Mouse (Mus musculus) forebrain, embryonic 14.5 days (tissue): ENCODE measurements at regions not wholly inside any gene's neighbourhood (a gene's known extent, or its start where the extent isn't known, plus 50 kb on each side); places are given as distances from the start of the nearest gene placed in this dataset.
"Not testable (repeated sequence)": the region's sequence is repeated elsewhere in the genome, so short reads cannot be mapped to it uniquely, and the experiment has no call there.

ENCODE experiments used
- ATAC-seq: fragments of 200-750 bp; cut with Nextera tagmentation; 2 replicates; pipeline ENCODE4 v1.8.0; 2017; ENCODE audit warnings: mild to moderate bottlenecking, moderate library complexity
- DNase-seq: peaks from one replicate; pipeline ENCODE4 v3.0.0-alpha.2; 2015; ENCODE audit warnings: low spot score
- H3K27ac ChIP-seq: fragments of 300-500 bp; sonication (generic); 2 replicates; pipeline ENCODE4 v1.5.1; 2014; ENCODE audit warnings: low read depth, mild to moderate bottlenecking, control low read depth, low read length, moderate library complexity
- H3K27me3 ChIP-seq: fragments of 300-500 bp; sonication (generic); replicated peaks from 2 replicates; pipeline ENCODE4 v1.6.1; 2014; ENCODE audit warnings: low read length, control low read depth, mixed read lengths; ENCODE audit not compliant: control insufficient read depth, insufficient read depth
- H3K36me3 ChIP-seq: fragments of 300-500 bp; sonication (generic); 2 replicates; pipeline ENCODE4 v1.6.1; 2014; ENCODE audit warnings: low read length, control low read depth; ENCODE audit not compliant: control insufficient read depth, insufficient read depth
- H3K4me1 ChIP-seq: fragments of 300-500 bp; sonication (generic); 2 replicates; pipeline ENCODE4 v1.6.1; 2014; ENCODE audit warnings: antibody characterized with exemption, low read length, control low read depth; ENCODE audit not compliant: control insufficient read depth, insufficient read depth
- H3K4me2 ChIP-seq: fragments of 300-500 bp; sonication (generic); 2 replicates; pipeline ENCODE4 v1.6.1; 2014; ENCODE audit warnings: mild to moderate bottlenecking, control low read depth, low read length
- H3K4me3 ChIP-seq: fragments of 300-500 bp; sonication (generic); 2 replicates; pipeline ENCODE4 v1.5.1; 2014; ENCODE audit warnings: low read depth, low read length, control low read depth
- H3K9ac ChIP-seq: fragments of 300-500 bp; sonication (generic); 2 replicates; pipeline ENCODE4 v1.6.1; 2014; ENCODE audit warnings: mild to moderate bottlenecking, low read length, control low read depth, moderate library complexity
- H3K9me3 ChIP-seq: fragments of 300-500 bp; sonication (generic); replicated peaks from 2 replicates; pipeline ENCODE4 v1.6.1; 2016; ENCODE audit warnings: low read length, control low read depth, mixed read lengths; ENCODE audit not compliant: control insufficient read depth
- WGBS: fragments of 180-500 bp; shearing (Covaris S2); extraction: QIAGEN DNeasy Blood & Tissue Kit; methylation state at CpG from one replicate; pipeline ENCODE4 v1.1.7; 2014; 5-methylcytosine and 5-hydroxymethylcytosine counted together

DNA sequence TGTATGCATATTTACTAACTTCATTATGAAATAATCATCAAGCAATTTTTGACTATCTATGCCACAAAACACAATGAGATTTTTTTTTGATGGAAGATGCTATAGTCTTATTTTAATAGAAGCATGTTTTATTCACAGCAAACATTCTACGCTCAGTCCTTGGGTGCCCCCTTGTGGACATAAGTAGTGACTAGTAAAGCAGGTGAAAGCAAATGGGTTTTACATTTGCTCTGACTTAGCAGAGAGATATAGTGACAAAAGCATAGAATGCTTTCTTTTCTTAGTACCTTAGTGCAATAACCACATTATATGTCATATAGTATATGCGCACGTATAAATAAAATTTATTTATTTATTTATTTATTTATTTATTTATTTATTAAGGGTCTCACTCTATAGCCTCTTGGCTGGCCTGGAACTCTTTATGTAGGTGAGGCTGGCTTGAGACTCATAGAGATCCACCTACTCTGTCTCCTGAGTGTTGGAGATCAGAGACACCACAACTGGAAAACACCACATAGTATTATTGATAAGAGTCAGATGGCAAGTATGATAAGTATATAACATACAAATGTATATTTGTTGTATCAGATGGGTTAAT, 136.5 kb upstream of the Arhgap42 start:
- H3K4me1 ChIP-seq: no peaks in the 10 kb centered on the region
- no peak overlapping the region for H3K9ac ChIP-seq
- 27% methylated on average over 3 of the region's 3 CpGs for WGBS
- DNase-seq (peak; percentile 93), ATAC-seq (peak; percentile 61)
- no peaks in the 10 kb centered on the region for H3K9me3 ChIP-seq
- no peak overlapping the region for H3K27ac ChIP-seq
- H3K4me3 ChIP-seq: no peak overlapping the region
- no peak overlapping the region for H3K4me2 ChIP-seq
- H3K36me3 ChIP-seq: no peaks in the 10 kb centered on the region
- H3K27me3 ChIP-seq: no peaks in the 10 kb centered on the region

DNA sequence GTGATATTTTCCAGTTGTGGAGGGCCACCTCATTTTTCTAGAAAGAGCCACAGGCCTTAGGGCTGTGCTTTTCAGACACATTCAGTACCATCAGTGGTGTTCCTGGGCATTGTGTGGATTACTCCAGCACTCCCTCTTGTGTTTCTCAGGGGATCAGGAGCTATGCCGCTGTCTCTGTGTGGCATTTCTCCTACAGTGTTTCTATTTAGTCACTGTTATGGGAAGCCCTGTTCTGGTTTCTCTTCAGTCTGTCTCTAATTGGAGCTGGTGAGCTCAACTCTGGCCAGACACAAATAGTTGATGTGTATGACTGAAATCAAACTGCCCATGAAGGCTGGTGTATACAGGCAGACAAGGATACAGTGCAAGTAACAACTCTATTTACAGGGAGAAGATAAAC, 133.7 kb upstream of the Arhgap42 start:
- H3K4me3 ChIP-seq: no peak overlapping the region
- H3K9me3 ChIP-seq: no peaks in the 10 kb centered on the region
- ATAC-seq: no peak
- H3K9ac ChIP-seq: no peak overlapping the region
- H3K27me3 ChIP-seq: no peaks in the 10 kb centered on the region
- H3K4me2 ChIP-seq: no peak overlapping the region
- no peak overlapping the region for H3K27ac ChIP-seq
- H3K4me1 ChIP-seq: no peaks in the 10 kb centered on the region
- H3K36me3 ChIP-seq: no peaks in the 10 kb centered on the region
- WGBS: 25% methylated on average over 1 of the region's 1 CpGs
- DNase-seq: no peak

DNA sequence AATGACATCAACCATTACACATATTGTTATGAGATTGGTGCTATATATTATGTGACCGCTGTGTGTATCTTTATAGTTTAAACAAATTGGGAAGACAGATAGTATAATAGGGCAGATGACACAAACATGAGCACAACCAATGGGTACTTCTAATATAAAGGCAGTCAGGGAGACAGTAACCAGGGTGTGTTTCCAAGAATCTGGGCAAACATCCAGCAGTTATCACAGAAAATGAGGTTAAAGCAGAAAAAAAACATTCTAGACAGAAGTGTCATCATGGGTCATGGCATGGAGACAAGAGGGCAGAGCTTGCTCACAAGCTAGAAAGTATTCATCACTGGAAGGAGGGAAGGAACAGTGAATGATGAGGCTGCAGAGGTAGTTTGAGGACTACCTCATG, 129.8 kb upstream of the Arhgap42 start:
- H3K36me3 ChIP-seq: no peaks in the 10 kb centered on the region
- no peaks in the 10 kb centered on the region for H3K9me3 ChIP-seq
- H3K4me3 ChIP-seq: no peak overlapping the region
- ATAC-seq (no peak), DNase-seq (no peak)
- H3K27ac ChIP-seq: no peak overlapping the region
- H3K27me3 ChIP-seq: no peaks in the 10 kb centered on the region
- WGBS: 93% methylated on average over 1 of the region's 1 CpGs
- no peak overlapping the region for H3K4me2 ChIP-seq
- H3K9ac ChIP-seq: no peak overlapping the region
- H3K4me1 ChIP-seq: no peaks in the 10 kb centered on the region

DNA sequence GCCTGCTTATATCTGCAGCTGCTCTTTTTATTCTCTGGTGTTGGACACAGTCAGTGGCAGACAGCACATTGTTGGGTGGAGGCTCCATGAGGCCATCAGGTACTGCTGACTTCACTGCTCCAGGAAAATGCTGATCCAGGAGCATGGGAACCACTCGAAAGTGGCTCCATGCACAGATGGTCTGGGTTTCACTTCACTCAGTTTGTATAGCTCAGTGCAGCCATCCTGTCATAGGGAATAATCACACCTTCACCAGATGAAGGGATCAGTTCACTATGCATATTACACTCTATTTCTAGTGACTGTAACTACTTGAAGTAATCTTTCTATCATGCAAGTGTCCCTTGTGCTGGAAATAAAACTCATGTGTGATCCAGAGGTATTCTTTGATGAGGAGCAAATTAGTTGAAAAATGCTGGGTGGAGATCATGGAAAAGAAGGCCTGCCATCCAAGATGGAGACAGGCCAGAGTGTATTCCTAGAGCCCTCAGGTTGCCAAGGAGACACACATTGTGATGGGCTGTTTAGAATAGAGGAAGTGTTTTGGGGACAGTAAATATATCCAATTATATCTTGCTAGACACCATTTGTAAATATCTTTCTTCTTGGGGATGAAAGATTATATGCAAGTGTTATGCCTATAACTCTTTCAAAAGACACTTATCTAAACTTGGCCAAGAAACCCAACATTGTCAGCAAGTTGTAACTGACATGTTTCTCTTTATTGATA, 103.7 kb upstream of the Arhgap42 start:
- 75% methylated on average over 1 of the region's 1 CpGs for whole genome bisulfite sequencing
- Histone ChIP-seq H3K27me3 (no peaks in the 10 kb centered on the region), H3K4me3 (no peak overlapping the region), H3K36me3 (no peaks in the 10 kb centered on the region), H3K27ac (no peak overlapping the region), H3K4me1 (no peaks in the 10 kb centered on the region), H3K4me2 (no peak overlapping the region), H3K9me3 (no peaks in the 10 kb centered on the region), H3K9ac (no peak overlapping the region)
- ATAC-seq (no peak), DNase-seq (no peak)

DNA sequence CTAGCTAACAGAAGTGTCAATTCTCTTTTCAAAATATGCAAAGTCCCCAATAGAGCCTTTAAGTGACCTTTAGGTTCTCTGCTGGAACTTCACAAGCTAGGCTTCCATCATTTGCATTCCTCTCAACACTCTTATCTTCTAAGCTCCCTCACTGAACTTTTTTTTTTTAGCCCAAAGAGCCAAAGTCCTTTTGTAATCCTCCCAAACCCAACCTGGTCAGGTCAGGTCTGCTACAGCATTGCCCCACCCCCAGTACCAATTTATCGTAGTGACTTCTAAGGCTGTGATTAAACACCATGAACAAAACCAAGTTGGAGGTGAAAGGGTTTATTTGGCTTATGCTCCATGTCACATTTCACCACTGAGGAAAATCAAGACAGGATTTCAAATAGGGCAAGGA, 79.7 kb upstream of the Arhgap42 start:
- Histone ChIP-seq H3K4me1 (no peaks in the 10 kb centered on the region), H3K27ac (no peak overlapping the region), H3K4me2 (no peak overlapping the region), H3K27me3 (no peaks in the 10 kb centered on the region), H3K9ac (no peak overlapping the region), H3K36me3 (no peaks in the 10 kb centered on the region), H3K9me3 (no peaks in the 10 kb centered on the region), H3K4me3 (no peak overlapping the region)
- no peak for ATAC-seq
- DNase-seq: no peak
- 89% methylated on average over 1 of the region's 1 CpGs for WGBS

DNA sequence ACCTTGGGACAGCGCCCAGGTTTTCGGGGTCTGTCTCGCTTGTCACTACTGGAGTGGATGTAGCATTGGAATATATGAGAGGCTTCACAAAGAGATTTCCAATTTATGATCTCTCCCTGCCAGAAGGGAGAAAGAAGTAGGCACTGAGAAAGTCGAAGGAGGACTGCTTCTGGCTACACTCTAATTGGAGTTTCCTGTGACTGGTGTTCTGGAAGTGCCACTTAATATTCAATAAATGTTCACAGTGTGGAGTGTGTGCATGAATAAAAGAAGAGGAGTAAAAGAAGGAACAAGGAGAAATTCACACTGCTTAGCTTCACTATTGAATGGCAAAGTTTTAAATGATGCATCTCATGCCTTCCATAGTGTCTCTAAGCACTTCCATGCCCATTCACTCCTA, 77.1 kb upstream of the Arhgap42 start:
- DNase-seq (no peak), ATAC-seq (no peak)
- no peak overlapping the region for H3K4me3 ChIP-seq
- H3K27ac ChIP-seq: no peak overlapping the region
- WGBS: 91% methylated on average over 4 of the region's 4 CpGs
- no peaks in the 10 kb centered on the region for H3K4me1 ChIP-seq
- no peak overlapping the region for H3K9ac ChIP-seq
- no peaks in the 10 kb centered on the region for H3K27me3 ChIP-seq
- H3K36me3 ChIP-seq: no peaks in the 10 kb centered on the region
- no peak overlapping the region for H3K4me2 ChIP-seq
- no peaks in the 10 kb centered on the region for H3K9me3 ChIP-seq

DNA sequence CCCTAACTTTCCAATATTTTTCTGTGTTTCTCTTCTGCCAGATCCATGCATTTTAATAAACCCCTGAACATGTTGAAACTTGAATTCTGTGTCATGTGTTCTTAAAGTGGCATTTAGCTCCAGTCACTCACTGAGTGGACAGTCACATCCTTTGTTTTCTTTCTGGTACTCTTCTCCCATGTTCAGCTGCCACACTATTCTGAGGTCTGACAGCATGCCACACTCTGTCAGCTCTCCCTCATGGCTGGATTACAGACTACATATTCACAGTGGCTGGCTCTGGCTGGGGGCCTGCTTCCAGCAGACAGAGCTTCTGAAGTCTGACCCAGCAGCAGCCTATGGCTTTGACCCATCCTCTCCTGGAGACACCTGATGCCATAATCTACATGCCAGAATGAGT, 73.4 kb upstream of the Arhgap42 start:
- Histone ChIP-seq H3K4me1 (no peaks in the 10 kb centered on the region), H3K36me3 (no peaks in the 10 kb centered on the region), H3K4me2 (no peak overlapping the region), H3K9me3 (no peaks in the 10 kb centered on the region), H3K9ac (no peak overlapping the region), H3K27ac (no peak overlapping the region), H3K27me3 (no peaks in the 10 kb centered on the region), H3K4me3 (no peak overlapping the region)
- ATAC-seq (no peak), DNase-seq (no peak)

DNA sequence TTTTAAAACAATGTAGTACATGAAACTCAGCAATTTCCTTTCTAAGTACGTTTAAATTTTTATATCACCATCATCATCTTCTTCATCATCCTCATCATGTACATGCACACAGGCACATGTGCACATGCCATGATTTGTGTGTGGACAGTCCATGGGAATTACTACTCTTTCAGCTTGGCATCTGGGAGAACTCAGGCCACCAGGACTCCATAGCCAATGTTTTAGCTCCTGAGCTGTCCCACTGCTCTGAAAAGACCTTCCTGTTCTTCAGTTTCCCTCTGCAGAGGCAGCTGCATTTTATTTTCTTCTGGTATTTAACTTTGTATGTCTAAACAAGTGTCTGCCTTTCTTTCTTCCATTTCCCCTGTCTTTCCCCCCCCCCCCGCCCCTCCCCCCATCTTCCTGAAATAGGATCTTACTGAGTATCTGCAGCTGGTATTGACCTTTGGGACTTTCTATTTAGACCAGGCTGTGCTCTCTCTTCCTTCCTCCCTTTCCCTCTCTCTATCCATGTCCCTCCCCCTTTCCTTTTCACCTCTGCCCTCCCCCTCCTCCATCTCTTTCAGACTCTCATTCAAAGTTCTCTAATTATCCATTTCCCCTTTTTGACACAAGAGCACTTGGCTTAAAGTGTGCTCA, 72.8 kb upstream of the Arhgap42 start:
- Histone ChIP-seq H3K36me3 (no peaks in the 10 kb centered on the region), H3K9ac (no peak overlapping the region), H3K4me3 (no peak overlapping the region), H3K9me3 (no peaks in the 10 kb centered on the region), H3K27me3 (no peaks in the 10 kb centered on the region), H3K4me1 (no peaks in the 10 kb centered on the region), H3K27ac (no peak overlapping the region), H3K4me2 (no peak overlapping the region)
- ATAC-seq (no peak), DNase-seq (no peak)
- 46% methylated on average over 2 of the region's 2 CpGs for WGBS

DNA sequence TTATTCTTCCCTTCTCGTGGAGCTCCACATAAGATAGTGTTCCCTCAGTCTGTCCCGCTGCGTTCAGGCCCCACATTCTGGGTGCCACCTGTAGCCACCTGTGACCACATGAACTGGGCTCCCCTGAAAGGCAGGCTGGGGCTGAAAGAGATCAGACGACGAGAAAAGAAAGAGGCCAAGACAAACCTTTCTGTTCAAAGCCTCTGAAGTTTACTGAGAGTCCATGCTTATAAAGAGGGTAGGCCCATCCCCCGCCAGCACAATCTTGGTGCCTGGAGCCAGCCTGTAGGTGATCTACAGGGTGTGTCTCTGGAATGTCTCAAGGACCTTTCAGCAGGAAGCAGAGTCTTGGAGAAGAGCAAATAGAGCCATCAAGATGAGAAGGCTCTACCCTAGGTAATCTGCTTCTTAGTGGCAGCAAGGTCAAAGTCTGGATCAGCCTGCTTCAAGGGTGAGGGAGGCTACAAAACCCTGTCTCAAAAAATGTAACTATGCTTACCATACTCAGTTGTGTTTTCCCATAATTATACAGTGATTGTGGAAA, 72.2 kb upstream of the Arhgap42 start:
- WGBS: 77% methylated on average over 6 of the region's 6 CpGs
- H3K9me3 ChIP-seq, H3K9ac ChIP-seq, ATAC-seq, H3K4me1 ChIP-seq, H3K4me2 ChIP-seq, DNase-seq, H3K27ac ChIP-seq, H3K36me3 ChIP-seq, H3K4me3 ChIP-seq, H3K27me3 ChIP-seq: not testable (repeated sequence)
